Mouse (Mus musculus): ENCODE measurements around the gene Gm973.
"Not testable (repeated sequence)": the region's sequence is repeated elsewhere in the genome, so short reads cannot be mapped to it uniquely, and the experiment has no call there.

Gm973 gene

DNA sequence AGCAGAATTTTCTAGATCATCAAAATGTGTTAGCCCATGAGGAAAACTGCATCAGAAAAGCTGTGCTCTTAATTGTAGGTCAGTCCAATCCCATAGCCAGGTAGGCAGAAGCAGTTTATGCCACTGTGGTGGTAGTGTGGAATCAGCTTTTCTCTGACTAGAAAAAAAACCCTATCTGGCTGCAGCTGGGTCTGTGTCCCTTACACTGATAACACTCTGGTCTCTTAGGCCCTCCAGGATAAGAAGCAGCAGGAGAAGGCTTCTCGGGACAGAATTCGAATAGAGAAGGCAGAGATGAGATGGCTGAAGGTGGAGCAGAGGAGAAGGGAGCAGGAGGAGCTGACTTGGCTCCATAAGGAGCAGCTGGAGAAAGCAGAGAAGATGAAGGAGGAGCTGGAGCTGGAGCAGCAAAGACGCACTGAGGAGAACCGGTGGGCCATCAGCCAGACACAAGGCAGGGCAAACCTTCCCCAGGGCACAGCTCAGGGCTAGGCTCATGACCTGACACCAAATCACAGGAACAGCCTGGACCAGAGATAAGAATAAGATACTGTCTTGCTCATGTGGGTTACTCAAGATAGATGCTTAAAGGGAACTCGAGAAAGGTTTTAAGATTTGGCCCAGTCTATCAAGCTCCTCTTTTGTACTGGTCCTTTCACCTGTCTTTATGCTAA is 116.1 kb downstream of the Gm973 start:
- DNase-seq (ENCODE audit: low spot score): no peak

DNA sequence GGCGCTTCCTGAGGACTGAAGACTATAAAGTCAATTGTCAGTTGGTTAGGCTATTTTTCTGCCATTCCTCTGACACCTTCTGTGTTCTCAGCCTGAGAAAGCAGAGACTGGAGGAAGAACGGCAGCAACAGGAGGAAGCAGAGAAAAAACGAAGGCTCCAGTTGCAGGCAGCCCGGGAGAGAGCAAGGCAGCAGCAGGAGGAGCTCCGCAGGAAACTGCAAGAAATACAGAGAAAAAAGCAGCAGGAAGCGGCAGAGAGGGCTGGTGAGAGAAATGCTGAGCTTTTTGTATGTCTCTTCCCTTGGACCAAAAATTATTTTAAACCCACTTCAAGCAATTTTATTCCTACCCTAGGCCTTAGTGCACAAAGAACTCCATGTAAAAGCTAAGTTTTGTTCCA is 117.0 kb downstream of the Gm973 start:
- no peak for DNase-seq (ENCODE audit: low spot score)

DNA sequence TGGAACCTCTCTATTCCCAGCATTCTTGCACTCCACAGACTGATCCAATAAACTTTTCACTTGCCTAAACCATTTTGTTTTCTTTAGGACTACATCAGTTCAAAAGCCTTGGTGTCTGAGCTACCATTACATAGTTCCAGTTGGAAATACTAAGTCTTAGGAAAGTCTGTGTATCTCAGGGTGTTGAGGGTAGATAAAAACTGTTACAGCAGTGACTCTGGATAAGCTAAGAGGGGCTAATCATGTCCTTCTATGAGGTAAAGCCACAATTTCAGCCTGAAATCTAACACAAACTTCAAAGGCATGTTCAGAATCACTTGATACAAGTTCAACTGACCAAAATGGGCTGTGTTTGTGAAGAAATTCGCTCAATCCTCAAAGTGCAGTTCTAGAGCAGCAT is 120.3 kb downstream of the Gm973 start:
- DNase-seq (ENCODE audit: low spot score): no peak

- no peak for DNase-seq (ENCODE audit: low spot score)
Measured at GRCm38 (mm10) chr1:59638371-59638770, 122.3 kb downstream of the Gm973 start.

DNA sequence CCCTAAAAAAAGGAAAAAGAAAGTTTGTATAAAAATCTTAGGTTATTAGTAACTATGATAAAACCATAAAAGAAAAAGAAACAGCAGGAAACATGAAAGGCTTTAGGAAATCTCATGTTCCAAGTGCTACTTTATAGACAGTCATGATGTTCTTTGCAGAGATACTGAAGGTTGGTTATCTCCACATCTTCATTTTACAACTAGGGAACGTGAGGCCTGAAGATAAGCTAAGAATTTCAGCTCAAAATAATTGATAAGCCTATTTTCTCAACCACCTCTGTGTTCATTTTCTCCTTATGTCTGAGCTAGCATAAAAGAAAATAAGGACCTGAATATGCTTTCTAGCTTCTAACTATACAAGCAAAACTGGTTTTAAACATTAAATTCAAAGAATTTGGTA is 126.4 kb downstream of the Gm973 start:
- DNase-seq (ENCODE audit: low spot score): no peak

DNA sequence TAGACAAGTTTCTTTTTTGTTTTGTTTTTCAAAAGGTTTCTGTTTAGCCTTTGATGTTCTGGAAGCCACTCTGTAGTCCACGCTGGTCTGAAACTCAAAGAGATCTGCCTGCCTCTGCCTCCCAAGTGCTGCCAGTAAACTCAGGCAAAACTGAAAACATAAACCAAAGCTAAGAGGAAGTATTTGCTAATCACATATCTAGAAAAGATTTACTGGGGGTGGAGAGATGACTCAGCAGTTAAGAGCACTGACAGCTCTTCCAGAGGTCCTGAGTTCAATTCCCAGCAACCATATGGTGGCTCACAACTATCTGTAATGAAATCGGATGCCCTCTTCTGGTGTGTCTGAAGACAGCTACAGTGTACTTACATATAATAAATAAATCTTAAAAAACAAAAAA is 130.4 kb downstream of the Gm973 start:
- not testable (repeated sequence) for DNase-seq (ENCODE audit: low spot score)

- no peak for DNase-seq (ENCODE audit: low spot score)
Measured at GRCm38 (mm10) chr1:59651201-59651819, 135.2 kb downstream of the Gm973 start.

- no peak for DNase-seq (ENCODE audit: low spot score)
Measured at GRCm38 (mm10) chr1:59653243-59653911, 137.3 kb downstream of the Gm973 start.

DNA sequence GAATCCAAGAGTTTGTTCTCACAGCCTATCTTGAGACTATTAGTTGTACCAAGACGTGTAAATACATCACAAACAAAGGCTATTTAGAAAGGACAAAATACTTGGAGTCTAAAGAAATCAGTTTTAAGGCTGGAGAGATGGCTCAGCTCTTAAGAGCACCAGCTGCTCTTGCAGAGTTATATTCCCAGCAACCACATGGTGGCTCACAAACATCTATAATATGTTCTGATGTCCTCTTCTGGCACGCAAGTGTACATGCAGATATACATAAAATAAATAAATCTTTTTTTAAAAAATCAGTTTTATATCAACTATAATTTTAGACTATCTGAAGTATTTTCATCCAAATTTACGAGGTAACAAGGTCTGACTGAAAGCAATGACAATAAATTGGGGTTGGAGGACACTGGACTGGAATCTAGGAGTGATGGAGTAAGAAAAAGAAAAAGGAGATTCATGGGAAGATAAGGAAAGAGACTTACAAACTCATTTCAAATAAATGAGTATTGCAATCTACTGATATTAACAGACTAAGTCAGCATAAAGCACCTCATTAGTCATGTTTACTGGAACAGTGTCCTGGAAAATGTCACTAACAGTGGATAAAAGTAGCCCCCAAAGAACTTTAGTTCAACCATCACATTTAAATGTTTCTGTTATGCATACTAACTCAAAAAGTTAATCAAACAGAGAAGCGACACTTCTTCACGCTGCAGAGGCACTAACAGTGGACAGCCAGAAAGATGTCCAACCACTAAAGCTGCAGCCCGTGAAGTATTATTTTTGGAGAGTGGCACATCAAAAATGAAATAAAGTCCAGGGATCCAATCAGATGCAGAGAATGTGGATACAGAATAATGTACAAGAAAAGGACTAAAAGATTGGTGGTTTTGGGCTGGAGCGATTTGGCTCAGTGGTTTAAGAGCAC is 140.4 kb downstream of the Gm973 start:
- no peak for DNase-seq (ENCODE audit: low spot score)

DNA sequence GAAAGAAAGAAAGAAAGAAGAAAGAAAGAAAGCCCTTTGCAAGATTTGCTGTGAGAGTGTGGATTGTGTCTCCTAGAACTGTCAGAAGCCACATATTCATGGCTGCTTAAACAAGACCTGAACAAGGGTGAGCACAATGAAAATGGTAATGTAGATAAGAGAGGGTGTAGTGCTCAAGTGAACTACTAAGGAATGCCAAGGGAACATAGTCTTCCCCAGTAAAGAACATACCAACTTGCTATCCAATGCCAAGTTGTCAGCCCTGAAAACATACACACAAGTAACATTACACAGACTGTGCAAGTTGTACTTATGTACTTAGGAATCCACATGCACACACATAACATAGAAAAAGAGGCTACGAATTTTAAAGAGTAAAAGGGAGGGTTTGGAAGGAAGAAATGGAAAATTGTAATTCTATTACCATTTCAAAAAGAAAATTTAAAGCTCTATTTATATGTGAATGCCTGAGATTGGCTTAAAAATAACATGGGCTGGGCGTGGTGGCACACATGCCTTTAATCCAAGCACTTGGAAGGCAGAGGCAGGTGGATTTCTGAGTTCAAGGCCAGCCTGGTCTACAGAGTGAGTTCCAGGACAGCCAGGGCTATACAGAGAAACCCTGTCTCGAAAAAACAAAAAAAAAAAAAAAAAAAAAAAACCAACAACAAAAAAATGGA is 147.5 kb downstream of the Gm973 start:
- no peak for DNase-seq (ENCODE audit: low spot score)

DNA sequence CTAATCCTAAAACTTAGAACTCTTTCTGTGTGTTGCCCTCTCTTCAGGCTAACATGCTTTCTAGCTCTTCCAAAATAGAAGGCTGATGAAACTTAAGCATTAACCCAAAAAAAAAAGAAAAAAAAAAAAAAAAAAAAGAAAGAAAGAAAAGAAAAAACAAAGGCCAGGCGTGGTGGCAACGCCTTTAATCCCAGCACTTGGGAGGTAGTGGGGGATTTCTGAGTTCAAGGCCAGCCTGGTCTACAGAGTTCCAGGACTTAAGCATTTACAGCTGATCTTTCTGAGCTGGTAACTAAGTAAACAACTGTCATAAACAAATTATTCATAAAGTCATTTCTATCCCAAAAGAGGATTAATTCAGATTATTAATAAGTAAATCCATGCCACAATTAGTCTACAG is 152.8 kb downstream of the Gm973 start:
- no peak for DNase-seq (ENCODE audit: low spot score)

DNA sequence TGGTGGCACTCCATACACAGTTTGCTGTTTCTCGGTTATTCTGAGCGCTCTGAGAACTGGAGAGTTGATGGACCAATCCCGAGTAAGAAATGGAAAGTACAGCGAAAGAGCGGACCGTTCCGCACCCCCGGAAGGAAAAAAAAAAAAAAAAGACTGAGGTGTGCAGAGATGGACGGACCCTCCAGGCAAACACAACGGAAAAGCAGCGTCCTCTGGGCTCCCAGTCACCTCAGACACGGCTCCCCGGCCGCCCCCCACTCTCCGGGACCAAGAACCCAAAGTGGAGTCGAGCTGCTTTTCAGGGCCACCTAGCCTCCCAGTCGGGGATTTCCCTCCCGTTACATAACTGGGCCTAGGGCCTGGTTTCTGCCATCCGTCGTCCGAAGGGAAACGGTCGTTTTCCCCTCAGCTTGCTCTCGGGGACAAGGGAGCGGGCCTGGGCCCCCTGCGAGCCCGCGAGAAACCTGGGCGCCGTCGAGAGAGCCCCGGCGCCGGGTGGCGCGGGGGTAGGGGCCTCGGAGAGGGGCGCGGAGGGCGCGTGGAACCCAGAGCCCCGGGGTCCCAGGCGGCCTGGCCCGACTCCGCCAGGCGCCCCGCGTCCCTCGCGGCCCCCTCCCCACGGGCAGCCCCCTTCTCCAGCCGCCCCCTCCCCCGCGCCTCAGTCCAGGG is 154.0 kb downstream of the Gm973 start:
- DNase-seq (ENCODE audit: low spot score): peak; percentile 54

GRCm38 (mm10) chr1:59670641-59671168 is 154.6 kb downstream of the Gm973 start, which contains the start of gene Sumo1:
TSS of gene Sumo1 (minus strand) at chr1:59670834.
- DNase-seq (ENCODE audit: low spot score): peak; percentile 87

DNA sequence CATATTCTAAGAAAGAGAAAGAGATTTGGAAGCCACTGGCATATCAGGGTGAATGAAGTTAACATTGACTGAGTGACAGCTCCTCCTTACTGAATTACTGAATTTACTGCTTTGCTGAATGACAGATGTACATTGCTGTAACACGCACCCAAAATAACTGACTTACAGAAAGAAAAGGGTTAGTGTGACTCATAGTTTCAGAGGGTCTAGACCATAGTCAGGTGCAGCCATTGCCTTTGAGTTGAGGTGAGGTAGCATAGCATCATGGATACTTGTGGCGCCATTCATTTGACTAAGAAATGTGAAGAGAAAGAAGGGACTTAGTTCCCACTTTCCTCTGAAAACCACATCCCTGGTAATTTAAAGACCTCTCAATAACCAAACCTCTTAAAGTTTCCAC is 157.6 kb downstream of the Gm973 start:
- no peak for DNase-seq (ENCODE audit: low spot score)

- peak; percentile 22 for DNase-seq (ENCODE audit: low spot score)
Measured at GRCm38 (mm10) chr1:59683926-59684818, 168.1 kb downstream of the Gm973 start.

DNA sequence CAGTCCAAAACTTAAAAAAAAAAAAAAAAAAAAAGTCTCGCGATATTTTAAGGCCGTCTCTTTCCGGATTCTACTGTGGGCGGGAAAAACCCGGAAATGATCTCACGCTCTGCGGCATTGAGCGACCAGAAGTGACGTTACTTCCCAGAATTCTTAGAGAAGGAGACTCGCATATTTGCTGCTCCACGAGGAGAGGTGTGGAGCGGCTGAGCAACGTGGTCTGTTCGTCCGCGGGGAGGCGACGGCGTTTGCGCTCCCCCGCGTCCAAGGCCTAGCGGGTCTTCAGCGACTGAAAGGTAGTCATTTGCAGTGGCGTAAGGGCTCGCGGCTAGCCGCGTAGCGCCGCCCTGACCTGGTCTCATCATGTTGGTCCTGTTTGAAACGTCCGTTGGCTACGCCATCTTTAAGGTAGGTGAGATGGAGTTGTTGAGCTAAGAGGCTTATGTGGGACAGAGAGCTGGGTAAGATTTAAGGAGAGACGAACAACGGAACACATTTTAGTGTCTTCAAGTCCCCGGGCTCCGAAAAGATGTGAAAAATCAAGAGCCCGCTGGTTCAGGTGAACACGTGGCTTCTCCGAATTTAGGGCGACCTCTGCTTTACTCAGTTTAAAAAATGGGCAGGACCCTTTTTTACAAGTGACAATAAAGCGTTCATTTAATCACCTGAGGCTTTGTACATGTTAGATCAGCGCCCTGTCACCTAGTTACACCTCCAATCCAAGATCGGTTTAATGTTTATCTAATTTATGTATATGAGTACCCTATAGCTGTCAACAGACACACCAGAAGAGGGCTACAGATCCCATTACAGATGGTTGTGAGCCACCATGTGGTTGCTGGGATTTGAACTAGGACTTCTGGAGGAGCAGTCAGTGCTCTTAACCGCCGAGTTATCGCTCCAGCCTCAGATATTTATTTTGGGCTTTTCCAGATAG is 169.0 kb downstream of the Gm973 start, which contains the start of gene Nop58:
Gene Nop58 (plus strand): TSS at position 153 of the 937 bp plus-strand sequence.
- peak; percentile 91 for DNase-seq (ENCODE audit: low spot score)

All from T-cell, adult 2 months (primary cell).